Mouse (Mus musculus): Measurements from ENCODE around the gene Gstm5. TPM values are rescaled to one million over a fixed set of nuclear protein-coding genes. Genes with fewer than 3 reads are reported as not detected.

Gene Gstm5
- polyA plus RNA-seq, 2 experiments from 2014 or later = not detected

DNA sequence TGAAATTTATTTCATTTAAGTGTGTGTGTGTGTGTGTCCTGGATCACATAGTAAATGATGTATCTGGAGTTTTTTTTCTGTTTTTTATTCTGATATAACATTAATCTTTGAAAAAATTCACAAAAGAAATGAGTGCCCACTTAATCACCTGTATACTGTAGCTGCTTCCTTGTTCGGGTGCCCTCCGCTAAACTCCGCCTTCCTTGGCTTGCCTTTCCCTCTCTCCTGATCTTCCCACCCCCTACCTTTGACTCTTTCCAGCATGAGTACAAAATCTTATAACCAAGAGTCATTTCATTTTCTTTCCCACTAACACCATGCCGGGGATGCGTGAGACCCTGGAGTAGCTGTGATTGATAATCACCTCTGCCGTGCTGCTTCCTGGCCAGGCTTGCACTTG, 36.5 kb downstream of the Gstm5 start:
- no peak for ATAC-seq

DNA sequence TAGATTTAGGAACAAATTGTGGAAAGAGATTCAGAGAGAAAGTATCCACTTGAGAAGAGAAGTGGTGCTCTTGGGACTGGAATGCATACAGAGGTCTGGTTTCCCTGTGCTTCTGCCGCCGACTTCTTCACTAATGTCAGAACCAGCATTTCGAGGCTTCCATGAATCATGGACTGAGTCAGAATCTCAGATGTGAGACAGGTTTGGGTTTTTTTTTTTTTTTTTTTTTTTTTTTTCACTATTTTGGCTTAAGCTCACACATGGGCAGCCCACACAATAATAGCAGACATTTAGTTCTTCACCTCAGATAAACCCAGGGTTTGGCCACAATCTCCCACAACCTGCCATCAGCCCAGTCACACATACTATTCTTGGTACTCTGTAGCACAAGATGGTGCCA, 39.6 kb downstream of the Gstm5 start:
- ATAC-seq = no peak

DNA sequence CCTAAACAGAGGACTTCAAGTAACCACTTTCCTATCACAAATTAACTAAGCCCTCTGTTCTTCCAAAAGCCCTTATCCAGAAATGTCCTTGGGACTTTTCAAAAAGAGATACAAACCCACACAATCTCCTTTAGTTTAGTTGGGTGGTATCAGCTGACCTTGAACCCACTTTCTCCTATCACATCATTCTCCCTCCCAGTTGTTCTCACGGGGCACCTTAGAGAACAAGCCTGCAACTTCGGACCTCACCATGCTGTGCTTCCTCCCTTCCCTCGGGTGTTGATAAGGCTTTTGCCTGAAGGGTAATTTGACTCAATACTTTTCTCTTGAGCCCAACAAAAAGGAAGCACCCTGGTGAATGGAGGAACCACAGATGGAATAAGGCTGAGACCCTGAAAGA, 40.3 kb downstream of the Gstm5 start:
- ATAC-seq = no peak

DNA sequence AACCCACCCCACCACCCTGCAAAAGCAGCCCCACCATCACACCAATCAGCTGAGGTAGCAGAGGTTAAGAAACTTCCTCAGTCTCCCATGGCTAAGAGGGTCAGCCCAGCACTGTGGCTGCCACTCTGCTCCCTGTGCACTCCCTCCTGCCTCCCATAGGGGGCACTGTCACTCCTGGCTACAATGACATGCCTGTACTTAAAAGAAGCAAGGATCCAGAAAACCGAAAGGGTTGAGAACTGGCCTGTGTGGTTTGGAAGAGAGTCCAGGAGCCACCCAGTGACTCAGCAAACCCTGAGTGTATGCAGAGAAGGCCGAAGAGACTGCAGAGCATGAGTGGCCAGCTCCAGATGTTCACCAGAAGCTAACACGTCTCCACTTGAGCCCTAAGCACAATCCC, 43.8 kb downstream of the Gstm5 start:
- ATAC-seq = no peak

DNA sequence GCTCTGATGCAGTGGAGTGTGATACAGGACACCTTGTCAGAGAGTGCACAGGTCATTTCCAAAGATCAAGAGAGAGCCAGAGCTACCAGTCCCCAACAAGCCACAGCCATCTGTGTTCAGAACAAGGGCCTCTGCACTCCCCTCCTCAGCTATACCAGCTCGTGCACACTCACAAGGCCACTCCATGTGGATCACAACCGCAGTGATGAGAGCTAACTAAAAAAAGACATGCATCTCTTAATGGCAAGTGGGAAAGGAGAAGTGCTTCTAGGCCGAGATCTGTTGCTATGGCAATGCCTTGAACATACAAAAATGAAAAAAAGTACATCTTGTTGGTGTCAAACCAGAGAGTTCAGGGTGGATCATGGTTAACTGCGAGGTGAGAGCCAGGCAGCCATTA, 44.2 kb downstream of the Gstm5 start:
- ATAC-seq = no peak

DNA sequence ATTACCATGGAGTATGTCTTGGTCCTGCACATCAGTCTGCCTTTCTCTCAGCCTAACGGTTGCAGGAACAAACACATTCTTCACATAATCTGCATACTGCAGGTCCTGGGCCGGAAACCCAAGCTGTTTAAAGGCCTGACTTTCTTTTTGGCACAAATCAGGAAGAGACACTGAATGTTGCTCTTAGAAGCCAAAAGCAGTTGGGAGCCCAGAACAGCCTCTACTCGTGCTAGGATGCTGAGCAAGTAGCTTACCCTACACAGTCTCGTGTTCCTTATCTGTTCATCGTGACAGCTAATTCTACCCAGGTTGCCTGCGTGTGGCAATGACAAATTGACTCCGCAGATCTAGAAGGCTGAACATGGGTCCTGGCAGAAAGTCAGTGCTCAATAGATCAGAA, 44.9 kb downstream of the Gstm5 start:
- no peak for ATAC-seq

DNA sequence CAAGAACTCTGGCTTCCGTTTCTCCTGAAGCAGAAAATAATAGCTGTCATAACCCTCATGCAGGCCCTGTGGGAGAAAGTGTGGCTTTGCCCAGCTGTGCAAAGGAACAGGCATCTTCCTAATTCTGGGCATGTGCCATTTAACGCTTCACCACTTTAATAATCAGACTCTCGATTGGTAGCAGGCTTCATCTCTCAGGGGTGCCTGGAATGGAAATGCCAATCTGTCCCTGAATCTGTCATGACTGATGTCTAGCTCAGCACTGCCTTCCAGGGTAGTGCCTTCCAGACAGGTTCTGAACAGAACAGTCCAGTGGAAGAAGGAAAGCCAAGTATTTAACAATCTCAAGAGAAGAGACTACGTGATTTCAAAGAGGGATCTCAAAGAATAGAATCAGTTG, 45.6 kb downstream of the Gstm5 start:
- ATAC-seq = no peak

DNA sequence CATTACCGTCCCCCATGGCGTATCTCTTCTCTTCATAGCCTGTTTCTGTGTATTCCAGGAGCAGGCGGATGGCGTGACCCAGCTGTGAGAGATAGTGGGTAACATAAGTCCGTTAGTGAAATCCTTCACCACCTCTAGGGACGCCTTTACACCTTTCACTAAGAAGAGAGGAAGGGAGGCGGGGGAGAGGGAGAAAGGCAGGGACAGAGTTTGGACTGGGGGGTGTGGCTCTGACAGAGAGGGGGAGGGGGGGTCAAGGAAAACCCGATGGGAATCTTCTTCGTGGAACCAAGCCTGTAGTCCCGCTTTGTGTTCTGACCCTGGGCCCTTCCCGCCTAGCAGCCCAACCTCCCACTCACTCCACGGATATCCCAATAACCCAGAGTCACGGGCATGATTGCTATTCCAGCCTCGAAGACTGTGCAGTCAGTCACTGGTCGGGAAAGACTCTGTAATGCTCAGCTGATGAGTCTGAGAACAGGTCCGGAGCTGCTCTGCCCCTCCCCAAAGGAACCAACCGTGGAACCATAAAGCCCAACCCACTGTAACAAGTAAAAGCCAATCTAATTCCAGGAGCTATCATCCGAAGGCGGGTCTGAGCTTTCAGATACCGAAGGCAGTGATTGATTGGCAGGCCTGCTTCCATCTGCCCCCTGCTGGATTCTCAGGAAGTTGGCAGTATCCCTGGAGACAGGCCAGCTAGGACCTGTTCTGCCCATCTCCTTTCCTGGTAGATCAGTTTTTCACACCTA, 47.8 kb downstream of the Gstm5 start, which contains the start of gene Gstm6:
Gstm6 (minus strand) TSS at position 511 of the 752 bp plus-strand sequence.
- no peak for ATAC-seq

DNA sequence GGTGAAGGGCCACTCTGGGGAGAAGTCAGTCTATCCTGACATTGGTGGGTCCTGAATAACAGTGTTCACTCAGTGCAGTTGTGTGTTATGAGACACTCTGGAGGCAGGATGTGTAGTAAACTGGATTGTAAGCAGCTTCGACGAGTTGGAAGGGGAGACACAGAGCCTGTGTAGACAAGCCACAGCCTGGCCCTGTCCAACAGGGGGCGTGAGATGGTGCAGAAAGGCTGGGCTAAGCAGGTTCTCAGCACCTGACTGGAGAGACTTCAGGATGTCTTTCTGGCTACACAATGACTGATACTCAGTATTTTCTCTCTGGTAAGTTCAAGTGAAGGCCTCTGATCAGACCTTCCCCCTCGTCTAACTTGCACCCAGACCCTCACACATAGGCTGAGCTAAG, 50.1 kb downstream of the Gstm5 start:
- no peak for ATAC-seq

Other genes with a start within 250 kb of the Gstm5 start
- 10 to 100 TPM; 14.8 to 24.1 TPM for gene Ahcyl1, start 199.3 kb upstream of the Gstm5 start, polyA plus RNA-seq (2017; shearing (Covaris generic))
- gene Csf1, start 135.4 kb upstream of the Gstm5 start, polyA plus RNA-seq (2017; shearing (Covaris generic)) = 10 to 100 TPM; 11.0 to 23.3 TPM
- not detected for gene Eps8l3, start 18.6 kb upstream of the Gstm5 start, polyA plus RNA-seq (2017; shearing (Covaris generic))
- under 1 TPM in 1 of 2 experiments, not detected in 1; 0.94 TPM for gene Gstm7, start 36.0 kb downstream of the Gstm5 start, polyA plus RNA-seq (2017; shearing (Covaris generic))
- not detected for gene Gstm6, start 47.9 kb downstream of the Gstm5 start, polyA plus RNA-seq (2017; shearing (Covaris generic))
- gene Gstm3, start 73.5 kb downstream of the Gstm5 start, polyA plus RNA-seq (2017; shearing (Covaris generic)) = not detected
- not detected for gene Gstm2, start 90.6 kb downstream of the Gstm5 start, polyA plus RNA-seq (2017; shearing (Covaris generic))
- 1 to 10 TPM; 1.2 to 1.4 TPM for gene Gstm1, start 122.2 kb downstream of the Gstm5 start, polyA plus RNA-seq (2017; shearing (Covaris generic))
- 1 to 10 TPM; 3.2 to 3.4 TPM for gene Gstm4, start 149.1 kb downstream of the Gstm5 start, polyA plus RNA-seq (2017; shearing (Covaris generic))
- gene Ampd2, start 190.8 kb downstream of the Gstm5 start, polyA plus RNA-seq (2017; shearing (Covaris generic)) = 10 to 100 TPM; 13.6 to 21.6 TPM
- gene Gnat2, start 197.0 kb downstream of the Gstm5 start, polyA plus RNA-seq (2017; shearing (Covaris generic)) = not detected

All from activated CD4-positive, CD25-positive, alpha-beta regulatory T cell, adult 4 months (primary cell).